Mouse (Mus musculus): ENCODE measurements around the gene Zfp598.

DNA sequence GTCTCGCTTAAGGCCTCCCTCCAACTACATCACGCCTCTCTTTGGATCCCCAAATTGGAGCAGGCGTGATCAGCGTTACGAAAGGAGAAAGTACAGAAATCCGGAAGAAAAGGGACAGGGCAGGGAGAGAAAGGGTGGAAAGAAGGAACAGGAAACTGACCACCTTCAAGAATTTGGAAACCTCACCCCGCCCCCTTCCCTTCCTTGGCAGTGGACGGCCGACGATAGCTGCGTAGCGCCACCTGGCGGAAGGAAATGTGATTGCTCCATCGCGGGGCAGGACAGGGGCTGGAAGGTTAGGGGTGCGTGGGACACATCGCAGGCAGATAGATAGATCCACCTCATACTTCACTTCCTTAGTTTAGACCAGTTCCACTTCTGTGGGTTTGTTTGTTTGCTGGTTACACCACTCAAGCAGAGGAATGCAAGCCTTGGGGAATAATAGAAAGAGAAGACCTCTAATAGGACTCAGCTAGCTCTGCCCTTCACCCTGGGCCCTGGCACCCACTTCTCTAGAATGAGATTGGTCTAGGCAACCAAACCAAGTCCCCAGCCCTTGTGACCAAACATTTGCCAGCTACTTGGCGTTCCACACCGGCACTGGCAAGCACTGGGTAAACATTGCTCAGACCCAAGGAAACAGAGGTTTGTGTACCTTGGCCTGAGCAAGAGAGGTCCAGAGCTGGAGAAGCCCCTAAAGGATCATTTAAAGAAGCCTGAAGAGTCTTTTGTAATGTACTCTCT is 15.3 kb upstream of the Zfp598 start:
- TF ChIP-seq GATA1 (IDR thresholded peaks at IDR 0.05; ENCODE audit: borderline replicate concordance, low read length) (no peak), FLI1 (IDR thresholded peaks at IDR 0.05; ENCODE audit: low read length) (no peak)
